Mouse (Mus musculus): ENCODE measurements around the gene Katnal1.

DNA sequence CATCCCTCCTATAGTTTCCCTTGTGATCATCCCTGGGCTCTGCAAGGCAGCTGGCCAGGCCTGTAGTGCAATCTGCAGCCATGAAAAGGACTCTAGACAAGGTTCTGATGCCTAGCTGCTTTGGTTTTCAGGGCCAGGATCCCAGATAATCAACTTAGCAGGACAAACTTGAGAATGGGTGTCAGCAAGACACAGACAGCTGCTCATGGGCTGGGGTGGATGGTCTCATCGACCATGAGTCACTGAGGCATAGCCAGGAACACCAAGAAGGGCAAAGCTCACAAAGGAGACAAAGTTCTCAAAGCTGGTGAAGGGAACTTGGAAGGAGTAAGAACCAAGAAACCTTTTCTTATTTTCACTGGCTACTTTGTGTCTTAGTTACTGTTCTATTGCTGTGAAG, 2.2 kb upstream of the Katnal1 start:
- TF ChIP-seq POLR2A (IDR thresholded peaks at IDR 0.05; ENCODE audit: insufficient read depth, low read depth, low read length) = no peak
- TF ChIP-seq CTCF (IDR thresholded peaks at IDR 0.05; ENCODE audit: insufficient read depth, low read depth, low read length) = no peak

Measured in olfactory bulb, adult 2 months (tissue).